Mouse (Mus musculus): ENCODE results near the gene Hnrnph3. TPM values are rescaled to one million over a fixed set of nuclear protein-coding genes. Genes with fewer than 3 reads are reported as not detected.

Gene Hnrnph3
- total and polyA plus RNA-seq, 2 experiments from 2014 or later: 3.9 to 34.6 TPM

GRCm38 (mm10) chr10:62984072-62984471 is 39.9 kb downstream of the Hnrnph3 start:
- ATAC-seq (ENCODE audit: insufficient read depth, low read depth) (no peak), DNase-seq (ENCODE audit: low spot score) (no peak)
- Histone ChIP-seq H3K27me3 (ENCODE audit: control insufficient read depth, insufficient read depth, low read length) (no peaks in the 10 kb centered on the region), H3K9me3 (replicated peaks; ENCODE audit: control insufficient read depth, low read length) (no peaks in the 10 kb centered on the region), H3K36me3 (replicated peaks; ENCODE audit: control insufficient read depth, insufficient read depth, low read length) (peaks cover 21% of the 10 kb centered on the region; the same call in 1 of the 2 replicates), H3K4me3 (ENCODE audit: low read depth, low read length) (no peak overlapping the region), H3K4me1 (ENCODE audit: control insufficient read depth, insufficient read depth) (peaks cover 8% of the 10 kb centered on the region; the same call in 1 of the 2 replicates), H3K27ac (ENCODE audit: low read depth) (peak overlapping the region; percentile 43; the same call in 1 of the 2 replicates), H3K4me2 (ENCODE audit: low read depth, low read length) (peak overlapping the region; percentile 5; the same call in 1 of the 2 replicates), H3K9ac (replicated peaks; ENCODE audit: low read depth, low read length) (no peak overlapping the region)
- TF ChIP-seq EP300 (IDR thresholded peaks at IDR 0.05; ENCODE audit: low read depth): no peak
- no peak for TF ChIP-seq CTCF (IDR thresholded peaks at IDR 0.05; ENCODE audit: low read depth)
- WGBS: 75% methylated on average over 11 of the region's 11 CpGs

GRCm38 (mm10) chr10:62980039-62980954 is 43.7 kb downstream of the Hnrnph3 start, which contains the start of gene Rufy2:
Rufy2 (plus strand) TSS chr10:62980223.
- Histone ChIP-seq H3K27ac (ENCODE audit: low read depth) (peak within 1 kb of the TSS; percentile 40), H3K36me3 (replicated peaks; ENCODE audit: control insufficient read depth, insufficient read depth, low read length) (0 out of 2 replicates have a peak, but pooled peaks cover 13% of the 10 kb centered on the region), H3K9ac (replicated peaks; ENCODE audit: low read depth, low read length) (peak within 1 kb of the TSS; percentile 74), H3K4me3 (ENCODE audit: low read depth, low read length) (peak within 1 kb of the TSS; percentile 78), H3K4me1 (ENCODE audit: control insufficient read depth, insufficient read depth) (peaks cover 8% of the 10 kb centered on the region; the same call in 1 of the 2 replicates), H3K9me3 (replicated peaks; ENCODE audit: control insufficient read depth, low read length) (no peaks in the 10 kb centered on the region), H3K4me2 (ENCODE audit: low read depth, low read length) (peak within 1 kb of the TSS; percentile 75), H3K27me3 (ENCODE audit: control insufficient read depth, insufficient read depth, low read length) (no peaks in the 10 kb centered on the region)
- TF ChIP-seq CTCF (IDR thresholded peaks at IDR 0.05; ENCODE audit: low read depth) (peak; percentile 44), EP300 (IDR thresholded peaks at IDR 0.05; ENCODE audit: low read depth) (no peak)
- WGBS: 1% methylated on average over 70 of the region's 77 CpGs
- ATAC-seq (ENCODE audit: insufficient read depth, low read depth) (peak; percentile 85), DNase-seq (ENCODE audit: low spot score) (peak; percentile 73)

- no peak overlapping the region for H3K27ac ChIP-seq (ENCODE audit: low read depth)
- H3K27me3 ChIP-seq (ENCODE audit: control insufficient read depth, insufficient read depth, low read length): no peaks in the 10 kb centered on the region
Measured at GRCm38 (mm10) chr10:62979667-62980038, 44.4 kb downstream of the Hnrnph3 start.

GRCm38 (mm10) chr10:62971821-62972220 is 52.2 kb downstream of the Hnrnph3 start:
- WGBS: 80% methylated on average over 16 of the region's 16 CpGs
- DNase-seq (ENCODE audit: low spot score) (no peak), ATAC-seq (ENCODE audit: insufficient read depth, low read depth) (no peak)
- no peaks in the 10 kb centered on the region for H3K4me1 ChIP-seq (ENCODE audit: control insufficient read depth, insufficient read depth)
- H3K4me2 ChIP-seq (ENCODE audit: low read depth, low read length): no peak overlapping the region
- no peaks in the 10 kb centered on the region for H3K9me3 ChIP-seq (replicated peaks; ENCODE audit: control insufficient read depth, low read length)
- peaks cover 45% of the 10 kb centered on the region for H3K36me3 ChIP-seq (replicated peaks; ENCODE audit: control insufficient read depth, insufficient read depth, low read length)
- H3K4me3 ChIP-seq (ENCODE audit: low read depth, low read length): no peak overlapping the region
- no peak overlapping the region for H3K9ac ChIP-seq (replicated peaks; ENCODE audit: low read depth, low read length)
- H3K27ac ChIP-seq (ENCODE audit: low read depth): no peak overlapping the region
- H3K27me3 ChIP-seq (ENCODE audit: control insufficient read depth, insufficient read depth, low read length): no peaks in the 10 kb centered on the region
- TF ChIP-seq EP300 (IDR thresholded peaks at IDR 0.05; ENCODE audit: low read depth) (no peak), CTCF (IDR thresholded peaks at IDR 0.05; ENCODE audit: low read depth) (no peak)

More at GRCm38 (mm10) chr10:62979667-62980038, 44.4 kb downstream of the Hnrnph3 start:
- 16% methylated on average over 10 of the region's 10 CpGs for WGBS
- Histone ChIP-seq H3K4me3 (ENCODE audit: low read depth, low read length) (peak overlapping the region; percentile 78), H3K4me1 (ENCODE audit: control insufficient read depth, insufficient read depth) (peaks cover 8% of the 10 kb centered on the region; the same call in 1 of the 2 replicates), H3K9ac (replicated peaks; ENCODE audit: low read depth, low read length) (0 out of 2 replicates have a peak overlapping the region, but pooled peaks have one; percentile 74), H3K4me2 (ENCODE audit: low read depth, low read length) (peak overlapping the region; percentile 75), H3K9me3 (replicated peaks; ENCODE audit: control insufficient read depth, low read length) (no peaks in the 10 kb centered on the region), H3K36me3 (replicated peaks; ENCODE audit: control insufficient read depth, insufficient read depth, low read length) (0 out of 2 replicates have a peak, but pooled peaks cover 7% of the 10 kb centered on the region)
- DNase-seq (ENCODE audit: low spot score) (no peak), ATAC-seq (ENCODE audit: insufficient read depth, low read depth) (no peak)
- TF ChIP-seq EP300 (IDR thresholded peaks at IDR 0.05; ENCODE audit: low read depth) (no peak), CTCF (IDR thresholded peaks at IDR 0.05; ENCODE audit: low read depth) (no peak)

GRCm38 (mm10) chr10:62966291-62966690 is 57.7 kb downstream of the Hnrnph3 start:
- Histone ChIP-seq H3K4me1 (ENCODE audit: control insufficient read depth, insufficient read depth) (no peaks in the 10 kb centered on the region), H3K9me3 (replicated peaks; ENCODE audit: control insufficient read depth, low read length) (no peaks in the 10 kb centered on the region), H3K9ac (replicated peaks; ENCODE audit: low read depth, low read length) (no peak overlapping the region), H3K4me3 (ENCODE audit: low read depth, low read length) (no peak overlapping the region), H3K36me3 (replicated peaks; ENCODE audit: control insufficient read depth, insufficient read depth, low read length) (peaks cover 72% of the 10 kb centered on the region), H3K27me3 (ENCODE audit: control insufficient read depth, insufficient read depth, low read length) (no peaks in the 10 kb centered on the region), H3K27ac (ENCODE audit: low read depth) (no peak overlapping the region), H3K4me2 (ENCODE audit: low read depth, low read length) (no peak overlapping the region)
- no peak for TF ChIP-seq EP300 (IDR thresholded peaks at IDR 0.05; ENCODE audit: low read depth)
- TF ChIP-seq CTCF (IDR thresholded peaks at IDR 0.05; ENCODE audit: low read depth): no peak
- DNase-seq (ENCODE audit: low spot score) (no peak), ATAC-seq (ENCODE audit: insufficient read depth, low read depth) (no peak)
- WGBS: 92% methylated on average over 15 of the region's 15 CpGs
